Mouse (Mus musculus): Measurements from ENCODE around the gene Gm20388.

- no peak for TF ChIP-seq CTCF (IDR thresholded peaks at IDR 0.05; ENCODE audit: borderline replicate concordance, extremely low read depth, insufficient read depth, insufficient read length)
- TF ChIP-seq POLR2A (IDR thresholded peaks at IDR 0.05; ENCODE audit: borderline replicate concordance, extremely low read depth, insufficient read depth, insufficient read length, poor library complexity, severe bottlenecking): no peak
These were observed 2022.3 kb downstream of the Gm20388 start for GRCm38 (mm10) chr8:121932668-121933520.

All from brain, embryonic 14.5 days (tissue).